Mouse (Mus musculus): Measurements from ENCODE around the gene Dld. TPM values are rescaled to one million over a fixed set of nuclear protein-coding genes. Genes with fewer than 3 reads are reported as not detected.

The Dld gene
- polyA plus RNA-seq, 1 experiment from 2014 or later = 124 TPM

- WGBS = 30% methylated on average over 3 of the region's 3 CpGs
- ATAC-seq = no peak
- TF ChIP-seq CTCF (IDR thresholded peaks at IDR 0.05; ENCODE audit: low read depth) = peak; percentile 73
These were observed 36.0 kb upstream of the Dld start for GRCm38 (mm10) chr12:31387303-31387702.

GRCm38 (mm10) chr12:31382451-31382850 is 31.2 kb upstream of the Dld start:
- no peak overlapping the region for H3K9ac ChIP-seq (ENCODE audit: low read depth, low read length)
- 0 out of 2 replicates have a peak, but pooled peaks cover 5% of the 10 kb centered on the region for H3K4me1 ChIP-seq (replicated peaks; ENCODE audit: control insufficient read depth, insufficient read depth, low read length)
- H3K4me3 ChIP-seq (ENCODE audit: low read depth, low read length) = no peak overlapping the region
- no peaks in the 10 kb centered on the region for H3K9me3 ChIP-seq (ENCODE audit: control insufficient read depth)
- no peak overlapping the region for H3K4me2 ChIP-seq (replicated peaks; ENCODE audit: low read depth)
- no peaks in the 10 kb centered on the region for H3K36me3 ChIP-seq (ENCODE audit: control insufficient read depth, insufficient read depth)
- whole genome bisulfite sequencing = 52% methylated on average over 2 of the region's 2 CpGs
- TF ChIP-seq CTCF (IDR thresholded peaks at IDR 0.05; ENCODE audit: low read depth) = no peak
- no peak overlapping the region for H3K27ac ChIP-seq (ENCODE audit: low read depth, low read length)
- no peak for ATAC-seq
- H3K27me3 ChIP-seq (replicated peaks; ENCODE audit: control insufficient read depth, insufficient read depth, low read length) = no peaks in the 10 kb centered on the region

More at GRCm38 (mm10) chr12:31387303-31387702, 36.0 kb upstream of the Dld start:
- Histone ChIP-seq H3K4me2 (replicated peaks; ENCODE audit: low read depth) (no peak overlapping the region), H3K9me3 (ENCODE audit: control insufficient read depth) (no peaks in the 10 kb centered on the region), H3K27me3 (replicated peaks; ENCODE audit: control insufficient read depth, insufficient read depth, low read length) (no peaks in the 10 kb centered on the region), H3K27ac (ENCODE audit: low read depth, low read length) (no peak overlapping the region), H3K4me3 (ENCODE audit: low read depth, low read length) (no peak overlapping the region), H3K9ac (ENCODE audit: low read depth, low read length) (no peak overlapping the region), H3K36me3 (ENCODE audit: control insufficient read depth, insufficient read depth) (no peaks in the 10 kb centered on the region), H3K4me1 (replicated peaks; ENCODE audit: control insufficient read depth, insufficient read depth, low read length) (no peaks in the 10 kb centered on the region)

GRCm38 (mm10) chr12:31380878-31381277 is 29.6 kb upstream of the Dld start:
- H3K4me3 ChIP-seq (ENCODE audit: low read depth, low read length) = no peak overlapping the region
- H3K27ac ChIP-seq (ENCODE audit: low read depth, low read length) = no peak overlapping the region
- WGBS = 7% methylated on average over 2 of the region's 2 CpGs
- H3K9ac ChIP-seq (ENCODE audit: low read depth, low read length) = no peak overlapping the region
- no peak for ATAC-seq
- H3K4me1 ChIP-seq (replicated peaks; ENCODE audit: control insufficient read depth, insufficient read depth, low read length) = peaks cover 8% of the 10 kb centered on the region; the same call in 1 of the 2 replicates
- H3K36me3 ChIP-seq (ENCODE audit: control insufficient read depth, insufficient read depth) = no peaks in the 10 kb centered on the region
- H3K9me3 ChIP-seq (ENCODE audit: control insufficient read depth) = no peaks in the 10 kb centered on the region
- H3K27me3 ChIP-seq (replicated peaks; ENCODE audit: control insufficient read depth, insufficient read depth, low read length) = no peaks in the 10 kb centered on the region
- TF ChIP-seq CTCF (IDR thresholded peaks at IDR 0.05; ENCODE audit: low read depth) = no peak
- H3K4me2 ChIP-seq (replicated peaks; ENCODE audit: low read depth) = no peak overlapping the region

GRCm38 (mm10) chr12:31377241-31377640 is 26.0 kb upstream of the Dld start:
- Histone ChIP-seq H3K4me1 (replicated peaks; ENCODE audit: control insufficient read depth, insufficient read depth, low read length) (peaks cover 8% of the 10 kb centered on the region; the same call in 1 of the 2 replicates), H3K36me3 (ENCODE audit: control insufficient read depth, insufficient read depth) (no peaks in the 10 kb centered on the region), H3K4me2 (replicated peaks; ENCODE audit: low read depth) (no peak overlapping the region), H3K9me3 (ENCODE audit: control insufficient read depth) (no peaks in the 10 kb centered on the region), H3K27me3 (replicated peaks; ENCODE audit: control insufficient read depth, insufficient read depth, low read length) (no peaks in the 10 kb centered on the region), H3K4me3 (ENCODE audit: low read depth, low read length) (no peak overlapping the region), H3K27ac (ENCODE audit: low read depth, low read length) (peak overlapping the region; percentile 4; the same call in 1 of the 2 replicates), H3K9ac (ENCODE audit: low read depth, low read length) (no peak overlapping the region)
- 80% methylated on average over 11 of the region's 11 CpGs for WGBS
- ATAC-seq = no peak
- TF ChIP-seq CTCF (IDR thresholded peaks at IDR 0.05; ENCODE audit: low read depth) = no peak

GRCm38 (mm10) chr12:31376326-31376950 is 25.2 kb upstream of the Dld start:
- no peaks in the 10 kb centered on the region for H3K9me3 ChIP-seq (ENCODE audit: control insufficient read depth)
- H3K36me3 ChIP-seq (ENCODE audit: control insufficient read depth, insufficient read depth) = no peaks in the 10 kb centered on the region
- TF ChIP-seq CTCF (IDR thresholded peaks at IDR 0.05; ENCODE audit: low read depth) = peak; percentile 72
- peak overlapping the region; percentile 49 for H3K4me2 ChIP-seq (replicated peaks; ENCODE audit: low read depth)
- WGBS = 11% methylated on average over 13 of the region's 13 CpGs
- peaks cover 8% of the 10 kb centered on the region; the same call in 1 of the 2 replicates for H3K4me1 ChIP-seq (replicated peaks; ENCODE audit: control insufficient read depth, insufficient read depth, low read length)
- peak overlapping the region; percentile 16; the same call in 1 of the 2 replicates for H3K4me3 ChIP-seq (ENCODE audit: low read depth, low read length)
- H3K9ac ChIP-seq (ENCODE audit: low read depth, low read length) = no peak overlapping the region
- H3K27ac ChIP-seq (ENCODE audit: low read depth, low read length) = no peak overlapping the region; the same call in 1 of the 2 replicates
- H3K27me3 ChIP-seq (replicated peaks; ENCODE audit: control insufficient read depth, insufficient read depth, low read length) = no peaks in the 10 kb centered on the region
- ATAC-seq = 0 out of 2 replicates have a peak, but pooled peaks have one; percentile 8

- WGBS = 70% methylated on average over 4 of the region's 4 CpGs
- H3K4me2 ChIP-seq (replicated peaks; ENCODE audit: low read depth) = no peak overlapping the region
- no peak overlapping the region for H3K27ac ChIP-seq (ENCODE audit: low read depth, low read length)
- ATAC-seq = no peak
- no peak overlapping the region for H3K4me3 ChIP-seq (ENCODE audit: low read depth, low read length)
- no peak for TF ChIP-seq CTCF (IDR thresholded peaks at IDR 0.05; ENCODE audit: low read depth)
- no peaks in the 10 kb centered on the region for H3K36me3 ChIP-seq (ENCODE audit: control insufficient read depth, insufficient read depth)
- no peaks in the 10 kb centered on the region for H3K9me3 ChIP-seq (ENCODE audit: control insufficient read depth)
- no peaks in the 10 kb centered on the region for H3K27me3 ChIP-seq (replicated peaks; ENCODE audit: control insufficient read depth, insufficient read depth, low read length)
- H3K4me1 ChIP-seq (replicated peaks; ENCODE audit: control insufficient read depth, insufficient read depth, low read length) = peaks cover 8% of the 10 kb centered on the region; the same call in 1 of the 2 replicates
- no peak overlapping the region for H3K9ac ChIP-seq (ENCODE audit: low read depth, low read length)
These were observed 24.0 kb upstream of the Dld start for GRCm38 (mm10) chr12:31375283-31375615.

Measured in intestine, postnatal 0 days (tissue).